Mouse (Mus musculus): ENCODE measurements around the gene Pde2a. TPM values are rescaled to one million over a fixed set of nuclear protein-coding genes. Genes with fewer than 3 reads are reported as not detected.
"Not testable (repeated sequence)": the region's sequence is repeated elsewhere in the genome, so short reads cannot be mapped to it uniquely, and the experiment has no call there.

Gene Pde2a
- polyA plus RNA-seq, 1 experiment = 189 TPM

GRCm38 (mm10) chr7:101550686-101551485, 129.4 kb downstream of the Pde2a start:
- DNase-seq (ENCODE audit: extremely low spot score in 1 of 2, low spot score in 1 of 2) = no peak

DNA sequence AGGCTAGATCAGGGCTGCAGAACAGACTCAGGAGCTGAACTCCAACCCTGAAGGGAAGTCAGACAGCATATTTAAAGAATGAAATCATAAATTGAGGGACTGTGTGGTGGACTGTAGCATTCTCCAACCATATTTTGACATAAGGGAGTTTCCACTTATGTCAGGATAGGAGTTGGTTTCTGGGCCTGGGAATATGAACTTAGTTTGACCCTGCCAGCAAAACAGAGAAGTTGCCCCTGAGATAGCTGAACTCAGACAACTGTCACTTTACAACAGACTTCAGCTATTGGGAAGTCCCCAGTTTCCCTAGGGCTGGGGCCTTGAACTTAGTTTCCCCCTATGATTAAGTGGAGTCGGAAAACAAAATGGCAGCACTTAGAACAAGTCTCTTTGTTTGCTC, 130.0 kb downstream of the Pde2a start:
- DNase-seq (ENCODE audit: extremely low spot score in 1 of 2, low spot score in 1 of 2) = no peak

GRCm38 (mm10) chr7:101555473-101555872, 134.0 kb downstream of the Pde2a start:
- not testable (repeated sequence) for DNase-seq (ENCODE audit: extremely low spot score in 1 of 2, low spot score in 1 of 2)

- no peak for DNase-seq (ENCODE audit: extremely low spot score in 1 of 2, low spot score in 1 of 2)
Measured at GRCm38 (mm10) chr7:101557391-101557790, 135.9 kb downstream of the Pde2a start.

DNA sequence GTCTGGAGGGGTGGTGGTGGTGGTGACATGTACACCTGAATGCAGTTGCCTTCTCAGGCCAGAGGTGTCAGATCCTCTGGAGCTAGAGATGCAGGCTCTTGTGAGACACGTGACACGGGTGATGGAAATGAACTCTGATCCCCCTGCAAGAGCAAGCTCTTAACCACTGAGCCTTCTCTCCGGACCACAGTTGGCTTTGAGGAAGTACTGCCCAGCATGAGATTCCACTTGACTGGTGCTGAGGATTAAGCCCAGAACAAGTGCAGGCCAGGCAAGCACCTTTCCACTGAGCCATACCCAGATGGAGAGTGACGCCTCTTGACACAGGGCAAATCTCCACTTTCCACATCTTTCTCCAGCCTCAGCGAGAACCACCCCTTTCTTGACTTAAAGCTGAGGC, 137.9 kb downstream of the Pde2a start:
- DNase-seq (ENCODE audit: extremely low spot score in 1 of 2, low spot score in 1 of 2) = not testable (repeated sequence)

Other genes with a start within 250 kb of the Pde2a start
- 59.2 and 67.4 TPM in 2 replicates for gene Atg16l2, start 119.4 kb upstream of the Pde2a start, polyA plus RNA-seq (2012; rRNA removed)
- gene Stard10, start 104.6 kb upstream of the Pde2a start, polyA plus RNA-seq (2012; rRNA removed) = 99.4 and 108 TPM in 2 replicates
- gene Arap1, start 73.6 kb upstream of the Pde2a start, polyA plus RNA-seq (2012; rRNA removed) = 19.5 and 20.2 TPM in 2 replicates
- 1.5 and 2.3 TPM in 2 replicates for gene Gm45837, start 10.8 kb upstream of the Pde2a start, polyA plus RNA-seq (2012; rRNA removed)
- gene Art2b, start 163.9 kb downstream of the Pde2a start, polyA plus RNA-seq (2012; rRNA removed) = not detected in 2 replicates
- gene Clpb, start 241.9 kb downstream of the Pde2a start, polyA plus RNA-seq (2012; rRNA removed) = 36.3 and 45.7 TPM in 2 replicates

Data from frontal cortex, adult 2 months (tissue).